Mouse (Mus musculus): ENCODE measurements around the gene Fer1l5. TPM values are rescaled to one million over a fixed set of nuclear protein-coding genes. Genes with fewer than 3 reads are reported as not detected.
A peak's percentile ranks its signal among the peaks of the same experiment; 100 is the strongest.

The Fer1l5 gene
- polyA plus RNA-seq, 1 experiment from 2014 or later: 1.8 TPM

DNA sequence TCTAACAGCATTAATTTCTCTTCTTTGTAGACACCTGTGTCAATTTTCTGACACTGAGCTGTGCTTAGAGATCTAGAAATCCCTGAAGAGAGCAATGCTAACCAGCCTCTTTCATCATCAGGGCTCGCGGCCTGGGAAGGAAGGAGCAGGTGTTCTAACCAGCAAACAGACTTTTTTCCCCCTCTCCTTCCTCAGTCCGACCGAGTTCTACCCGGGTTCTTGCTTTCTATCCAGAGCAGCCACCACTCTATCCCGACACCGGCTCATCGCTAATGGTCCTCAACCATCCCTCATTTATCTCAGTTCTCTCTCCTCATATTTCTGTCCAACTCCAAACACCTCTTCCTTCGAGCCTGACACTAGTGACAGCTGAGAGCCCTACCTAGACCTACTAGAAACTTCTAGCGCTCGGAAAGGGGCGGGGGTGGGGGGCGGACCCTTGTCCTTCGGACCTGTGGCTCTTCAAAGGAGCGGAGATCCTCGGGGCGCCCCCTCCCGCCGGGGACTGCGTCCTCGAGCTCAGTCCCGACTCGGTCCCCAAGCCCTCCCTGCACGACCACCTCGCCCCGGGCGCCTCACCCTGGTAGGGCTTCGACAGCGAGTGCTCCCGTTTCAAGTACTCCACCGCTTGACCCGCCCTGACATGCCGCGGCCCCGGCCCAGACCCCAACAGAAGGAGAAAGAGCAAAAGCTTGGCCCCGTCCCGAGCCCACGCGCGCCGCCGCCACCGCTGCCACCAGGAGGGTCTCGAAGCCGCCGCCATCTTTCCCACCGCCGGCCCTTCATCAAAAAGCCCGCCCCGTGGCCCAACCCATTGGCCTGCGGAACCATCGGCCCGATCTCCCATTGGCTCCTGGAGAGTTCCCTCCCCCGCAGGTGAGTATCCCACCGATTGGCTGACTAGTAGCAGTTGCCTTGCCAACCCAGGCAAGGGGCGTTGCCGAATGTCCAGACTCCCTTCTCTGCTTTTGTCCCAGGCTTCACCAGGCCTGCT lies 72.7 kb downstream of the Fer1l5 start, which contains the start of gene Lman2l:
Gene Lman2l (minus strand): TSS at position 801 of the 994 bp plus-strand sequence.
- ATAC-seq (ENCODE audit: low FRiP score) (peak; percentile 99), DNase-seq (ENCODE audit: low spot score) (peak; percentile 95)
- H3K9ac ChIP-seq: peak within 1 kb of the TSS; percentile 63
- H3K27ac ChIP-seq: peak within 1 kb of the TSS; percentile 82
- H3K4me1 ChIP-seq (replicated peaks; ENCODE audit: control insufficient read depth, insufficient read depth, low read length): 0 out of 2 replicates have a peak, but pooled peaks cover 6% of the 10 kb centered on the region
- H3K9me3 ChIP-seq (ENCODE audit: control insufficient read depth, low read length): no peaks in the 10 kb centered on the region
- no peaks in the 10 kb centered on the region for H3K27me3 ChIP-seq (ENCODE audit: control insufficient read depth, insufficient read depth, low read length)
- peak within 1 kb of the TSS; percentile 72 for H3K4me2 ChIP-seq (replicated peaks)
- WGBS: under 1% methylated on average over 56 of the region's 57 CpGs
- peak within 1 kb of the TSS; percentile 70 for H3K4me3 ChIP-seq (replicated peaks; ENCODE audit: low read length)
- peaks cover 21% of the 10 kb centered on the region for H3K36me3 ChIP-seq (replicated peaks; ENCODE audit: control insufficient read depth, insufficient read depth)

DNA sequence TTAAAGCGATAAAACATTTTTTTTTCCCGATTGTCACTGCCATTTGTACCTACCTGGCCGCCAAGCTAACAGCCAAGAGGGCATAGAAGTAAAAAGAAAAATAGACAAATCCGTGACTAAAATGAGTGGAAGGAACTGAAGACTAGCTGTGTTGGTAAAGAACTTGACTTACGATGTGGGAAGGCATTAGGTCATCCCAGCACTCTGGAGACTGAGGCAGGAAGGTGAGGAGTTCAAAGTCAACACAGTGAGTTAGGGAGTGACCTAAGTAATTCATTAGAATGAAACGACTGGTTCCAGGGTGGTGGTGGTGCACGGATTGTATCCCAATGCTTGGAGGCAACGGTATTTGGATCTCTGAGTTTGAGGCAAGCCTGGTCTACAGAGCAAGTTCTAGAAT lies 73.4 kb downstream of the Fer1l5 start:
- no peak overlapping the region; the same call in 1 of the 2 replicates for H3K4me3 ChIP-seq (replicated peaks; ENCODE audit: low read length)
- H3K36me3 ChIP-seq (replicated peaks; ENCODE audit: control insufficient read depth, insufficient read depth): peaks cover 16% of the 10 kb centered on the region
- WGBS: 45% methylated on average over 8 of the region's 8 CpGs
- no peaks in the 10 kb centered on the region for H3K9me3 ChIP-seq (ENCODE audit: control insufficient read depth, low read length)
- no peaks in the 10 kb centered on the region for H3K27me3 ChIP-seq (ENCODE audit: control insufficient read depth, insufficient read depth, low read length)
- H3K4me2 ChIP-seq (replicated peaks): peak overlapping the region; percentile 24
- ATAC-seq (ENCODE audit: low FRiP score) (peak; percentile 29; the same call in 1 of the 2 replicates), DNase-seq (ENCODE audit: low spot score) (no peak)
- 0 out of 2 replicates have a peak, but pooled peaks cover 6% of the 10 kb centered on the region for H3K4me1 ChIP-seq (replicated peaks; ENCODE audit: control insufficient read depth, insufficient read depth, low read length)
- H3K27ac ChIP-seq: peak overlapping the region; percentile 48
- no peak overlapping the region for H3K9ac ChIP-seq

- H3K36me3 ChIP-seq (replicated peaks; ENCODE audit: control insufficient read depth, insufficient read depth): peaks cover 12% of the 10 kb centered on the region
- no peak overlapping the region; the same call in 1 of the 2 replicates for H3K27ac ChIP-seq
- 0 out of 2 replicates have a peak, but pooled peaks cover 6% of the 10 kb centered on the region for H3K4me1 ChIP-seq (replicated peaks; ENCODE audit: control insufficient read depth, insufficient read depth, low read length)
- ATAC-seq (ENCODE audit: low FRiP score) (no peak), DNase-seq (ENCODE audit: low spot score) (no peak)
- 91% methylated on average over 5 of the region's 5 CpGs for WGBS
- no peak overlapping the region for H3K4me2 ChIP-seq (replicated peaks)
- H3K9me3 ChIP-seq (ENCODE audit: control insufficient read depth, low read length): no peaks in the 10 kb centered on the region
- H3K9ac ChIP-seq: no peak overlapping the region
- no peaks in the 10 kb centered on the region for H3K27me3 ChIP-seq (ENCODE audit: control insufficient read depth, insufficient read depth, low read length)
- no peak overlapping the region for H3K4me3 ChIP-seq (replicated peaks; ENCODE audit: low read length)
Measured at GRCm38 (mm10) chr1:36446106-36446824, 74.2 kb downstream of the Fer1l5 start.

DNA sequence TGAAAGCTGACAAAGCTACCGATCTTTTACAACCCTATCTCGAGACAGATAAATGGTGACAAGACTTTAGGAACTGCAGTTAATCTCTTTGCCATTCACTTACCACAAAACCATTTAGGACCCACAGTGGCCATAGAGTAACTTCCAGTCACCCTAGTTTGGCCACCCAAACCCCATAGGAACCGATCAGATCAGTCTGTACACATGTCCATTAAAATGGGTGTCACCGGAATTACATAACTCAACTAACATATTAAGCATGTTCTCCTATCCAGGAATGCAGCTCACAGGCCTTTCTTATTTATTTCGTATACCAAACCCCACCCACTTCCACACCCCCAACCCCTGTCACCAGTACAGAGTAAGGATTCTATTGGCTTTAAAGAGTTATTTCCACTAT lies 74.8 kb downstream of the Fer1l5 start:
- Histone ChIP-seq H3K4me1 (replicated peaks; ENCODE audit: control insufficient read depth, insufficient read depth, low read length) (0 out of 2 replicates have a peak, but pooled peaks cover 6% of the 10 kb centered on the region), H3K9ac (no peak overlapping the region), H3K27me3 (ENCODE audit: control insufficient read depth, insufficient read depth, low read length) (no peaks in the 10 kb centered on the region), H3K4me3 (replicated peaks; ENCODE audit: low read length) (no peak overlapping the region), H3K4me2 (replicated peaks) (no peak overlapping the region), H3K36me3 (replicated peaks; ENCODE audit: control insufficient read depth, insufficient read depth) (peaks cover 8% of the 10 kb centered on the region; the same call in 1 of the 2 replicates), H3K27ac (no peak overlapping the region), H3K9me3 (ENCODE audit: control insufficient read depth, low read length) (no peaks in the 10 kb centered on the region)
- WGBS: 90% methylated on average over 5 of the region's 5 CpGs
- DNase-seq (ENCODE audit: low spot score) (no peak), ATAC-seq (ENCODE audit: low FRiP score) (no peak)

DNA sequence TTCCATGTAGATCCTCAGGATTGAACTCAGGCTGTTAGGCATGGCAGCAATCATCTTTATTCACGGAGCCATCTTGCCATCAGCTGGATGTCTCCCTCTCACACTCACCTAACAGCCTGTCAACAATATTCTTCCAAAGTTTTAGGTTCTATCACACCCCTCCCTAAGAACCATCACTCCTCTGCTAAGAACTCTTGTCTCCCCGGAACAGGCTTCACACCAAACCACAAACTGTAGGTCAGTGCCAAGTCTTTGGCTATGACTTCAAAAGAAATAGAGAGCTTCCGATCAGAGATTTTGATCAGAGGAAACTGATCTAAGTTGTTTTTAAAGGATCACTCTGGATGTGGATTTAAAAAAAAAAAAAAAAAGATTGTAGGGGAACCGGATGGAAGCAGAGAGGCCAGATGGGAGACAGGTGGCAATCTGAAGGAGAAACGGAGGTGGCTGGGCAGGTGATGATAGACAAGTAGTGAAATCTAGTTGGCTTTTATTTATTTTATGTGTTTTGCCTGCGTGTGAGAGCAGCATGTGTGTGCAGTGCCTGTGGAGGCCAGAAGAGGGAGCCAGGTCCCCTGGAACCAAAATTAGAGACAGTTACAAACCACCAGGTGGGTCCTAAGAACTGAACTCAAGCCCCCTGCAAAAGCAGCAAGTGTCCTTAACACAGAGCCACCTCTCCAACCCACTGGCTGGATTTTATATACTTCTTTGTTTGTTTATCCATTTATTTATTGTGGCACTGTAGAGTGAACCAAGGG lies 82.1 kb downstream of the Fer1l5 start:
- 90% methylated on average over 6 of the region's 6 CpGs for WGBS
- no peak overlapping the region for H3K27ac ChIP-seq
- no peaks in the 10 kb centered on the region for H3K9me3 ChIP-seq (ENCODE audit: control insufficient read depth, low read length)
- ATAC-seq (ENCODE audit: low FRiP score) (no peak), DNase-seq (ENCODE audit: low spot score) (no peak)
- H3K27me3 ChIP-seq (ENCODE audit: control insufficient read depth, insufficient read depth, low read length): no peaks in the 10 kb centered on the region
- no peaks in the 10 kb centered on the region for H3K36me3 ChIP-seq (replicated peaks; ENCODE audit: control insufficient read depth, insufficient read depth)
- no peaks in the 10 kb centered on the region for H3K4me1 ChIP-seq (replicated peaks; ENCODE audit: control insufficient read depth, insufficient read depth, low read length)
- no peak overlapping the region for H3K4me3 ChIP-seq (replicated peaks; ENCODE audit: low read length)
- H3K4me2 ChIP-seq (replicated peaks): no peak overlapping the region
- H3K9ac ChIP-seq: no peak overlapping the region

- WGBS: 49% methylated on average over 7 of the region's 7 CpGs
- no peaks in the 10 kb centered on the region for H3K27me3 ChIP-seq (ENCODE audit: control insufficient read depth, insufficient read depth, low read length)
- no peak overlapping the region for H3K27ac ChIP-seq
- H3K9ac ChIP-seq: no peak overlapping the region
- no peaks in the 10 kb centered on the region for H3K4me1 ChIP-seq (replicated peaks; ENCODE audit: control insufficient read depth, insufficient read depth, low read length)
- H3K4me3 ChIP-seq (replicated peaks; ENCODE audit: low read length): no peak overlapping the region
- ATAC-seq (ENCODE audit: low FRiP score) (no peak), DNase-seq (ENCODE audit: low spot score) (no peak)
- no peaks in the 10 kb centered on the region for H3K36me3 ChIP-seq (replicated peaks; ENCODE audit: control insufficient read depth, insufficient read depth)
- no peaks in the 10 kb centered on the region for H3K9me3 ChIP-seq (ENCODE audit: control insufficient read depth, low read length)
- no peak overlapping the region for H3K4me2 ChIP-seq (replicated peaks)
Measured at GRCm38 (mm10) chr1:36457388-36458014, 85.4 kb downstream of the Fer1l5 start.

GRCm38 (mm10) chr1:36458169-36458568 lies 86.1 kb downstream of the Fer1l5 start:
- H3K9me3 ChIP-seq (ENCODE audit: control insufficient read depth, low read length): no peaks in the 10 kb centered on the region
- no peaks in the 10 kb centered on the region for H3K4me1 ChIP-seq (replicated peaks; ENCODE audit: control insufficient read depth, insufficient read depth, low read length)
- H3K9ac ChIP-seq: no peak overlapping the region
- no peaks in the 10 kb centered on the region for H3K27me3 ChIP-seq (ENCODE audit: control insufficient read depth, insufficient read depth, low read length)
- H3K4me2 ChIP-seq (replicated peaks): no peak overlapping the region
- no peak overlapping the region for H3K4me3 ChIP-seq (replicated peaks; ENCODE audit: low read length)
- H3K27ac ChIP-seq: no peak overlapping the region
- DNase-seq (ENCODE audit: low spot score) (no peak), ATAC-seq (ENCODE audit: low FRiP score) (no peak)
- WGBS: 83% methylated on average over 5 of the region's 5 CpGs
- H3K36me3 ChIP-seq (replicated peaks; ENCODE audit: control insufficient read depth, insufficient read depth): no peaks in the 10 kb centered on the region

GRCm38 (mm10) chr1:36461829-36462228 lies 89.7 kb downstream of the Fer1l5 start:
- ATAC-seq (ENCODE audit: low FRiP score): no peak
- H3K36me3 ChIP-seq (replicated peaks; ENCODE audit: control insufficient read depth, insufficient read depth): no peaks in the 10 kb centered on the region

More at GRCm38 (mm10) chr1:36461829-36462228, 89.7 kb downstream of the Fer1l5 start:
- Histone ChIP-seq H3K27me3 (ENCODE audit: control insufficient read depth, insufficient read depth, low read length) (no peaks in the 10 kb centered on the region), H3K27ac (no peak overlapping the region), H3K9me3 (ENCODE audit: control insufficient read depth, low read length) (no peaks in the 10 kb centered on the region), H3K9ac (no peak overlapping the region), H3K4me1 (replicated peaks; ENCODE audit: control insufficient read depth, insufficient read depth, low read length) (no peaks in the 10 kb centered on the region), H3K4me3 (replicated peaks; ENCODE audit: low read length) (no peak overlapping the region), H3K4me2 (replicated peaks) (no peak overlapping the region)
- 53% methylated on average over 2 of the region's 2 CpGs for WGBS
- no peak for DNase-seq (ENCODE audit: low spot score)
